Mouse (Mus musculus) forebrain, postnatal 0 days (tissue): ENCODE results near the gene Tef. TPM values are rescaled to one million over a fixed set of nuclear protein-coding genes. Genes with fewer than 3 reads are reported as not detected.

Source experiments
- ATAC-seq: fragments of 200-750 bp; cut with Nextera tagmentation; 2 replicates; pipeline ENCODE4 v1.8.0; 2017; ENCODE audit warnings: mild to moderate bottlenecking, moderate library complexity
- DNase-seq: peaks from one replicate; pipeline ENCODE4 v3.0.0-alpha.2; 2015
- H3K27ac ChIP-seq: fragments of 300-500 bp; sonication (generic); 2 replicates; pipeline ENCODE4 v1.5.1; 2014; ENCODE audit warnings: low read depth, mild to moderate bottlenecking, antibody characterized with exemption, low read length, moderate library complexity, mixed read lengths
- H3K27me3 ChIP-seq: fragments of 300-500 bp; sonication (generic); 2 replicates; pipeline ENCODE4 v1.6.1; 2014; ENCODE audit warnings: mild to moderate bottlenecking, low read length, mixed read lengths; ENCODE audit not compliant: insufficient read depth
- H3K36me3 ChIP-seq: fragments of 300-500 bp; sonication (generic); 2 replicates; pipeline ENCODE4 v1.6.1; 2014; ENCODE audit warnings: mild to moderate bottlenecking, moderate library complexity; ENCODE audit not compliant: insufficient read depth
- H3K4me1 ChIP-seq: fragments of 300-500 bp; sonication (generic); 2 replicates; pipeline ENCODE4 v1.6.1; 2014; ENCODE audit warnings: antibody characterized with exemption; ENCODE audit not compliant: insufficient read depth
- H3K4me2 ChIP-seq: fragments of 300-500 bp; sonication (generic); 2 replicates; pipeline ENCODE4 v1.6.1; 2014; ENCODE audit warnings: low read depth, mild to moderate bottlenecking, moderate library complexity
- H3K4me3 ChIP-seq: fragments of 300-500 bp; sonication (generic); 2 replicates; pipeline ENCODE4 v1.5.1; 2014; ENCODE audit warnings: low read depth, low read length, mixed read lengths
- H3K9ac ChIP-seq: fragments of 300-500 bp; sonication (generic); 2 replicates; pipeline ENCODE4 v1.6.1; 2014; ENCODE audit warnings: mild to moderate bottlenecking
- H3K9me3 ChIP-seq: fragments of 300-500 bp; sonication (generic); 2 replicates; pipeline ENCODE4 v1.6.1; 2016; ENCODE audit warnings: low read length
- CTCF ChIP-seq: sonication (generic); IDR thresholded peaks from 2 replicates; pipeline ENCODE4 v1.5.1; 2016; ENCODE audit warnings: antibody characterized with exemption, control low read depth, low read depth
- WGBS: fragments of 180-500 bp; shearing (Covaris S2); extraction: QIAGEN DNeasy Blood & Tissue Kit; methylation state at CpG from one replicate; pipeline ENCODE4 v1.1.7; 2014; 5-methylcytosine and 5-hydroxymethylcytosine counted together
- polyA plus RNA-seq: library from polyadenylated mRNA; unstranded; fragments of >200 nt; fragmentation: Nextera tagmentation; extraction: Ambion mirVana; gene quantifications from 2 replicates; pipeline ENCODE4 v1.2.1, GENCODE M21; 2015
- total RNA-seq: library from RNA; depleted of rRNA; stranded (reverse); fragments of >200 nt; gene quantifications from 2 replicates; pipeline ENCODE4 v1.2.3, GENCODE M21; 2014

Gene Tef
- total and polyA plus RNA-seq, 2 experiments from 2014 or later, result 27.8 to 71.8 TPM

DNA sequence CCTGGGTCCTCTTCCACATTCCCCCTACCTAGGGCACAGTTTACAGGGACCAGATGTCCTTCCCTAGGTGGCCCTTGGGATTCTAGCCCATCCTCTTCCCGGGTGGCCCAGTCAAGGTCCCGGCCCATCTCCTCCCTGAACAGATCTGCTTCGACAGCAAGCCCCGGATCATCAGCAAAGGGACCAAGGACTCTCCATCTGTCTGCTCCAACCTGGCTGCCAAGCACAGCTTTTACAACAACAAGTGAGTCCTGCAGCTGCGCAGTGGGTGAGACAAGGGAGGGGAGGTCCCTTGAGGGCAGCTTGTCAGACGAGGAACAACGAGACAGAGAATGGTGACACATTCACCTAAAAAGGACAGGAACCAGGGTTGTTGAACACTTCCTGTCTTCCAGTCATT, 20.4 kb upstream of the Tef start:
- WGBS, result 85% methylated on average over 7 of the region's 7 CpGs
- DNase-seq, result no peak
- H3K4me1 ChIP-seq, result no peaks in the 10 kb centered on the region
- ATAC-seq, result no peak
- no peak for TF ChIP-seq CTCF
- no peaks in the 10 kb centered on the region for H3K27me3 ChIP-seq
- H3K4me3 ChIP-seq, result no peak overlapping the region
- peaks cover 96% of the 10 kb centered on the region for H3K36me3 ChIP-seq
- no peaks in the 10 kb centered on the region for H3K9me3 ChIP-seq
- no peak overlapping the region for H3K27ac ChIP-seq
- no peak overlapping the region for H3K4me2 ChIP-seq
- H3K9ac ChIP-seq, result no peak overlapping the region

- DNase-seq (peak; percentile 17), ATAC-seq (peak; percentile 38; the same call in 1 of the 2 replicates)
- Histone ChIP-seq H3K4me1 (no peaks in the 10 kb centered on the region), H3K4me3 (no peak overlapping the region), H3K27ac (no peak overlapping the region), H3K4me2 (no peak overlapping the region), H3K9me3 (no peaks in the 10 kb centered on the region), H3K9ac (no peak overlapping the region), H3K36me3 (peaks cover 92% of the 10 kb centered on the region), H3K27me3 (no peaks in the 10 kb centered on the region)
- WGBS, result 77% methylated on average over 5 of the region's 5 CpGs
- TF ChIP-seq CTCF, result peak; percentile 38
Observed at GRCm38 (mm10) chr15:81784762-81785161, 17.5 kb upstream of the Tef start.

- ATAC-seq (no peak), DNase-seq (no peak)
- H3K27ac ChIP-seq, result no peak overlapping the region
- H3K4me3 ChIP-seq, result no peak overlapping the region
- no peaks in the 10 kb centered on the region for H3K9me3 ChIP-seq
- no peaks in the 10 kb centered on the region for H3K27me3 ChIP-seq
- TF ChIP-seq CTCF, result no peak
- WGBS, result 95% methylated on average over 8 of the region's 8 CpGs
- no peak overlapping the region for H3K9ac ChIP-seq
- no peak overlapping the region for H3K4me2 ChIP-seq
- peaks cover 85% of the 10 kb centered on the region for H3K36me3 ChIP-seq
- H3K4me1 ChIP-seq, result no peaks in the 10 kb centered on the region
Observed at GRCm38 (mm10) chr15:81785701-81786100, 16.5 kb upstream of the Tef start.

- H3K27me3 ChIP-seq, result no peaks in the 10 kb centered on the region
- no peak for TF ChIP-seq CTCF
- peaks cover 80% of the 10 kb centered on the region for H3K36me3 ChIP-seq
- WGBS, result 91% methylated on average over 13 of the region's 13 CpGs
- DNase-seq (no peak), ATAC-seq (no peak)
- H3K9me3 ChIP-seq, result no peaks in the 10 kb centered on the region
- no peak overlapping the region for H3K4me2 ChIP-seq
- no peak overlapping the region for H3K27ac ChIP-seq
- no peaks in the 10 kb centered on the region for H3K4me1 ChIP-seq
- no peak overlapping the region for H3K9ac ChIP-seq
- H3K4me3 ChIP-seq, result no peak overlapping the region
Observed at GRCm38 (mm10) chr15:81787525-81787924, 14.7 kb upstream of the Tef start.

GRCm38 (mm10) chr15:81792444-81792843, 9.8 kb upstream of the Tef start:
- TF ChIP-seq CTCF, result no peak
- Histone ChIP-seq H3K4me3 (no peak overlapping the region), H3K27ac (no peak overlapping the region), H3K4me1 (no peaks in the 10 kb centered on the region), H3K4me2 (no peak overlapping the region), H3K36me3 (peaks cover 63% of the 10 kb centered on the region), H3K9ac (no peak overlapping the region), H3K27me3 (no peaks in the 10 kb centered on the region), H3K9me3 (no peaks in the 10 kb centered on the region)
- 94% methylated on average over 9 of the region's 9 CpGs for WGBS
- DNase-seq (no peak), ATAC-seq (no peak)

GRCm38 (mm10) chr15:81796228-81796627, 6.0 kb upstream of the Tef start:
- peak; percentile 59 for ATAC-seq
- H3K4me2 ChIP-seq, result no peak overlapping the region
- H3K4me3 ChIP-seq, result no peak overlapping the region
- peaks cover 38% of the 10 kb centered on the region for H3K36me3 ChIP-seq
- TF ChIP-seq CTCF, result peak; percentile 47
- DNase-seq, result no peak
- no peaks in the 10 kb centered on the region for H3K27me3 ChIP-seq
- no peaks in the 10 kb centered on the region for H3K9me3 ChIP-seq
- H3K27ac ChIP-seq, result no peak overlapping the region
- 75% methylated on average over 3 of the region's 3 CpGs for WGBS
- no peaks in the 10 kb centered on the region for H3K4me1 ChIP-seq
- no peak overlapping the region for H3K9ac ChIP-seq

GRCm38 (mm10) chr15:81797861-81798260, 4.4 kb upstream of the Tef start:
- H3K4me3 ChIP-seq, result no peak overlapping the region
- no peaks in the 10 kb centered on the region for H3K9me3 ChIP-seq
- no peak overlapping the region for H3K27ac ChIP-seq
- no peaks in the 10 kb centered on the region for H3K27me3 ChIP-seq
- ATAC-seq (no peak), DNase-seq (no peak)
- H3K36me3 ChIP-seq, result peaks cover 26% of the 10 kb centered on the region
- peaks cover 8% of the 10 kb centered on the region for H3K4me1 ChIP-seq
- no peak for TF ChIP-seq CTCF
- H3K9ac ChIP-seq, result no peak overlapping the region
- no peak overlapping the region for H3K4me2 ChIP-seq
- 87% methylated on average over 6 of the region's 6 CpGs for WGBS

DNA sequence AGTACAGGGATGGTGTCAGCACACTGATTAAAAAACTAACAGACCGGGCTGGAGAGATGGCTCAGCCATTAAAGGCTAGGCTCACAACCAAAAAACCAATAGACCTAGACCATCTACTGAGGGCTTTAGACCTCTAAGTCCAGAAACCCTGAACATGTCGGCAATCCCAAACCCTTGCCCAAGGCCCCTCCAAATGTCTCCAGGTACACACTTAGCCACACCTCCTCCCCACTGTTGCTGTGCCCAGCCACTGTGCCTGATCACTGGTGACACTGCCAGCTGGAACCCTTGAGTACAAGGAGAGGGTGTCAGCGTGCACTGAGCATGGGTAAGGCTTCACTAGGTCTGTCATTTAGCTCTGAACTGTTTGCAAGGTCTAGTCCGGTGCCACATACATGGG, 3.8 kb upstream of the Tef start:
- H3K4me2 ChIP-seq, result no peak overlapping the region

More for the DNA sequence above, 3.8 kb upstream of the Tef start:
- TF ChIP-seq CTCF, result no peak
- Histone ChIP-seq H3K4me1 (peaks cover 12% of the 10 kb centered on the region), H3K27ac (no peak overlapping the region), H3K4me3 (no peak overlapping the region), H3K27me3 (no peaks in the 10 kb centered on the region), H3K9me3 (no peaks in the 10 kb centered on the region), H3K9ac (no peak overlapping the region), H3K36me3 (peaks cover 20% of the 10 kb centered on the region)
- DNase-seq (no peak), ATAC-seq (no peak)
- 88% methylated on average over 4 of the region's 4 CpGs for WGBS
